Mouse (Mus musculus): Measurements from ENCODE around the gene Atrn. TPM values are rescaled to one million over a fixed set of nuclear protein-coding genes. Genes with fewer than 3 reads are reported as not detected.

The Atrn gene
- polyA plus RNA-seq, 1 experiment from 2014 or later, result 3.7 TPM

DNA sequence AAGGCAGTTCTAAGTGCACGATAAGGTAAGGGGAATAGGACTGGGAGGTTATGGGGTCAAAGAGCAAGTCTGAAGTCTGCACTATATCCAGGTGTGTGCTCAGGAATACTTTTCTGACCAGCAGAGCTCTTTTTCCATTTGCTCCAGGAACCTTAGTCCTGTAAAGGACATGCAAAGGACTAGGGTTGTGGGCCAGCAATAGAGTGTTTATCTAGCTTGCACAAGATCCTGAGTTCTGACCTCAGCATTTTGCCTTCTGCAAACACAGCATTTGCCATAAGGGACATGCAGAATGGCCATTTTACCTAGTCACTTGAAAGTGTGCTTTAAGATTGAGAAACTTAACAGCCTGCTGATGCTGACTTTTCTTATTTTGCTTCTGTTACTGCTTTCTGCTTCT, 58.7 kb downstream of the Atrn start:
- ATAC-seq (ENCODE audit: low FRiP score, low TSS enrichment), result no peak
- no peak overlapping the region for H3K4me3 ChIP-seq (ENCODE audit: low read depth, low read length)
- no peaks in the 10 kb centered on the region for H3K9me3 ChIP-seq (ENCODE audit: control insufficient read depth, low read length)
- TF ChIP-seq EP300 (optimal IDR thresholded peaks at IDR 0.05) (no peak), CTCF (IDR thresholded peaks at IDR 0.05; ENCODE audit: low read depth) (no peak)
- no peaks in the 10 kb centered on the region for H3K27me3 ChIP-seq (ENCODE audit: control insufficient read depth, insufficient read depth, low read length)
- 0 out of 2 replicates have a peak, but pooled peaks cover 2% of the 10 kb centered on the region for H3K36me3 ChIP-seq (ENCODE audit: control insufficient read depth, insufficient read depth, low read length)
- 89% methylated on average over 1 of the region's 1 CpGs for WGBS
- H3K4me2 ChIP-seq (replicated peaks; ENCODE audit: low read depth), result no peak overlapping the region
- H3K4me1 ChIP-seq (replicated peaks; ENCODE audit: control insufficient read depth, insufficient read depth), result no peaks in the 10 kb centered on the region
- no peak overlapping the region for H3K27ac ChIP-seq (replicated peaks)
- no peak overlapping the region for H3K9ac ChIP-seq (ENCODE audit: low read length)
- DNase-seq (ENCODE audit: low spot score), result no peak

DNA sequence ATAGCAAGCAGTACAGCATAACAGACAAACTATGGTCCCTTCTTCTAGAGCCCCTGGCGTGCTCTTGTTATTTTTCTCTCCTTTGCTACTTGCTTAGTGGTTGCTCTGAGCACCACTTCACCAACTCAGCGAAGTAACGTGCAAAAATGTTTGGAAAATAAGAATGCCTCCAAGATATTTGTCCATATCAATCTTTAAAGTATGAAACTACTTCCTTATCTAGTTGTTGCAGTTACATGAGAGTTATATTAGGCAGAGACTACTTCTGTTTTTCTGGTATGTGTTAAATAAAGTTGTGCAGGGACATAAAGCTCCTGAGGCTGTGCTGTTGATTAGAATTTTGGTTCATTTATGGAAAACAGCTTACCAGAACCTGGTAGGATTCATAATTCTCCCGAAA, 64.7 kb downstream of the Atrn start:
- 89% methylated on average over 4 of the region's 4 CpGs for WGBS
- ATAC-seq (ENCODE audit: low FRiP score, low TSS enrichment), result no peak
- no peak overlapping the region for H3K9ac ChIP-seq (ENCODE audit: low read length)

GRCm38 (mm10) chr2:130972386-130972785, 66.1 kb downstream of the Atrn start:
- no peak overlapping the region for H3K27ac ChIP-seq (replicated peaks)
- H3K9me3 ChIP-seq (ENCODE audit: control insufficient read depth, low read length), result no peaks in the 10 kb centered on the region
- H3K27me3 ChIP-seq (ENCODE audit: control insufficient read depth, insufficient read depth, low read length), result no peaks in the 10 kb centered on the region
- no peaks in the 10 kb centered on the region for H3K4me1 ChIP-seq (replicated peaks; ENCODE audit: control insufficient read depth, insufficient read depth)
- DNase-seq (ENCODE audit: low spot score) (no peak), ATAC-seq (ENCODE audit: low FRiP score, low TSS enrichment) (no peak)
- no peak overlapping the region for H3K4me2 ChIP-seq (replicated peaks; ENCODE audit: low read depth)
- peaks cover 6% of the 10 kb centered on the region; the same call in 1 of the 2 replicates for H3K36me3 ChIP-seq (ENCODE audit: control insufficient read depth, insufficient read depth, low read length)
- no peak overlapping the region for H3K4me3 ChIP-seq (ENCODE audit: low read depth, low read length)
- WGBS, result 89% methylated on average over 4 of the region's 4 CpGs
- no peak overlapping the region for H3K9ac ChIP-seq (ENCODE audit: low read length)
- TF ChIP-seq EP300 (optimal IDR thresholded peaks at IDR 0.05) (no peak), CTCF (IDR thresholded peaks at IDR 0.05; ENCODE audit: low read depth) (no peak)

More for the DNA sequence above, 64.7 kb downstream of the Atrn start:
- Histone ChIP-seq H3K4me3 (ENCODE audit: low read depth, low read length) (no peak overlapping the region), H3K4me2 (replicated peaks; ENCODE audit: low read depth) (no peak overlapping the region), H3K4me1 (replicated peaks; ENCODE audit: control insufficient read depth, insufficient read depth) (no peaks in the 10 kb centered on the region), H3K27ac (replicated peaks) (no peak overlapping the region), H3K27me3 (ENCODE audit: control insufficient read depth, insufficient read depth, low read length) (no peaks in the 10 kb centered on the region), H3K36me3 (ENCODE audit: control insufficient read depth, insufficient read depth, low read length) (peaks cover 6% of the 10 kb centered on the region; the same call in 1 of the 2 replicates), H3K9me3 (ENCODE audit: control insufficient read depth, low read length) (no peaks in the 10 kb centered on the region)
- TF ChIP-seq CTCF (IDR thresholded peaks at IDR 0.05; ENCODE audit: low read depth) (no peak), EP300 (optimal IDR thresholded peaks at IDR 0.05) (no peak)
- DNase-seq (ENCODE audit: low spot score), result no peak

DNA sequence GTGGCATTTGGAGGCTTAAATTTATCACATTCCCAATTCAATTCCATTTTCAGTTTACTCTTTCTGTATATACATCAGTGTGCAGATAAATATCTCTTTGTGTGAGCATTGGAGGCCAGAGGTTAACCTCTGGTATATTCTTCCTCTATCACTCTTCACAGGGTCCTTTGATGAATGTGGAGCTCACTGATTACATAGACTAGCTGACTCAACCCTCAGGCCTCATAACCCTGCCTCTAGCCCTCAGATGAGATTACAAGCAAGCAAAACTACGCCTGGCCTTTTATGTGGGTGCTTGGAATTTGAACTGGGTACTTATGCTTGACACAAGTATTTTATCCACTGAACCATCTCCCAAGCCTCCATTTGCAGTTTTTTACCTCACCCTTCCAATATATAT, 68.6 kb downstream of the Atrn start:
- Histone ChIP-seq H3K36me3 (ENCODE audit: control insufficient read depth, insufficient read depth, low read length) (peaks cover 6% of the 10 kb centered on the region; the same call in 1 of the 2 replicates), H3K9ac (ENCODE audit: low read length) (no peak overlapping the region), H3K4me1 (replicated peaks; ENCODE audit: control insufficient read depth, insufficient read depth) (no peaks in the 10 kb centered on the region), H3K4me2 (replicated peaks; ENCODE audit: low read depth) (no peak overlapping the region), H3K9me3 (ENCODE audit: control insufficient read depth, low read length) (no peaks in the 10 kb centered on the region), H3K4me3 (ENCODE audit: low read depth, low read length) (no peak overlapping the region), H3K27ac (replicated peaks) (no peak overlapping the region), H3K27me3 (ENCODE audit: control insufficient read depth, insufficient read depth, low read length) (no peaks in the 10 kb centered on the region)
- ATAC-seq (ENCODE audit: low FRiP score, low TSS enrichment) (no peak), DNase-seq (ENCODE audit: low spot score) (no peak)
- WGBS, result 55% methylated on average over 1 of the region's 1 CpGs
- TF ChIP-seq EP300 (optimal IDR thresholded peaks at IDR 0.05), result no peak
- no peak for TF ChIP-seq CTCF (IDR thresholded peaks at IDR 0.05; ENCODE audit: low read depth)

GRCm38 (mm10) chr2:130977589-130977988, 71.3 kb downstream of the Atrn start:
- no peak for DNase-seq (ENCODE audit: low spot score)
- Histone ChIP-seq H3K9me3 (ENCODE audit: control insufficient read depth, low read length) (no peaks in the 10 kb centered on the region), H3K4me1 (replicated peaks; ENCODE audit: control insufficient read depth, insufficient read depth) (no peaks in the 10 kb centered on the region), H3K27ac (replicated peaks) (no peak overlapping the region), H3K27me3 (ENCODE audit: control insufficient read depth, insufficient read depth, low read length) (no peaks in the 10 kb centered on the region), H3K36me3 (ENCODE audit: control insufficient read depth, insufficient read depth, low read length) (peaks cover 6% of the 10 kb centered on the region; the same call in 1 of the 2 replicates), H3K4me2 (replicated peaks; ENCODE audit: low read depth) (no peak overlapping the region), H3K9ac (ENCODE audit: low read length) (no peak overlapping the region), H3K4me3 (ENCODE audit: low read depth, low read length) (no peak overlapping the region)
- no peak for ATAC-seq (ENCODE audit: low FRiP score, low TSS enrichment)
- no peak for TF ChIP-seq CTCF (IDR thresholded peaks at IDR 0.05; ENCODE audit: low read depth)
- TF ChIP-seq EP300 (optimal IDR thresholded peaks at IDR 0.05), result no peak

GRCm38 (mm10) chr2:130978058-130978847, 72.0 kb downstream of the Atrn start:
- WGBS, result 79% methylated on average over 10 of the region's 10 CpGs
- Histone ChIP-seq H3K27me3 (ENCODE audit: control insufficient read depth, insufficient read depth, low read length) (no peaks in the 10 kb centered on the region), H3K9ac (ENCODE audit: low read length) (no peak overlapping the region), H3K4me3 (ENCODE audit: low read depth, low read length) (no peak overlapping the region), H3K36me3 (ENCODE audit: control insufficient read depth, insufficient read depth, low read length) (peaks cover 5% of the 10 kb centered on the region; the same call in 1 of the 2 replicates), H3K4me1 (replicated peaks; ENCODE audit: control insufficient read depth, insufficient read depth) (no peaks in the 10 kb centered on the region), H3K27ac (replicated peaks) (no peak overlapping the region), H3K9me3 (ENCODE audit: control insufficient read depth, low read length) (no peaks in the 10 kb centered on the region), H3K4me2 (replicated peaks; ENCODE audit: low read depth) (no peak overlapping the region)
- DNase-seq (ENCODE audit: low spot score), result no peak
- ATAC-seq (ENCODE audit: low FRiP score, low TSS enrichment), result no peak
- TF ChIP-seq CTCF (IDR thresholded peaks at IDR 0.05; ENCODE audit: low read depth) (no peak), EP300 (optimal IDR thresholded peaks at IDR 0.05) (no peak)
